Mouse (Mus musculus) heart, adult 2 months (tissue): ENCODE data around the gene Ptprn2. TPM values are rescaled to one million over a fixed set of nuclear protein-coding genes. Genes with fewer than 3 reads are reported as not detected.
"Not testable (repeated sequence)": the region's sequence is repeated elsewhere in the genome, so short reads cannot be mapped to it uniquely, and the experiment has no call there.

Source experiments
- DNase-seq, 2 experiments: peaks; one replicate each; pipeline ENCODE4 v3.0.0; 2021
- H3K27ac ChIP-seq: fragments of 200-600 bp; 2 replicates; pipeline ENCODE4 v1.8.1; 2022
- H3K27me3 ChIP-seq: fragments of 200-500 bp; 2 replicates; pipeline ENCODE4 v1.6.1; 2012; ENCODE audit warnings: mild to moderate bottlenecking, low read length, inconsistent platforms, mixed read lengths; ENCODE audit not compliant: control insufficient read depth, insufficient read depth
- H3K36me3 ChIP-seq: fragments of 200-500 bp; 2 replicates; pipeline ENCODE4 v1.6.1; 2012; ENCODE audit warnings: low read length, inconsistent platforms; ENCODE audit not compliant: control insufficient read depth, insufficient read depth
- H3K4me1 ChIP-seq: fragments of 200-500 bp; 2 replicates; pipeline ENCODE4 v1.6.1; 2011; ENCODE audit warnings: low read length; ENCODE audit not compliant: control insufficient read depth, insufficient read depth
- H3K4me3 ChIP-seq: fragments of 200-600 bp; 2 replicates; pipeline ENCODE4 v1.8.1; 2022
- H3K79me2 ChIP-seq: fragments of 200-500 bp; replicated peaks from 2 replicates; pipeline ENCODE4 v1.6.1; 2012; ENCODE audit warnings: mild to moderate bottlenecking, inconsistent platforms, low read length, moderate library complexity, mixed read lengths; ENCODE audit not compliant: control insufficient read depth, insufficient read depth
- H3K9ac ChIP-seq: fragments of 200-500 bp; 2 replicates; pipeline ENCODE4 v1.6.1; 2012; ENCODE audit warnings: low read depth, mild to moderate bottlenecking, control low read depth, inconsistent platforms, low read length, mixed read lengths
- CTCF ChIP-seq: fragments of 200-600 bp; IDR thresholded peaks from 2 replicates; pipeline ENCODE4 v1.8.1; 2022; ENCODE audit warnings: antibody characterized with exemption, mild to moderate bottlenecking, moderate library complexity
- EP300 ChIP-seq: fragments of 200-500 bp; IDR thresholded peaks from 2 replicates; pipeline ENCODE4 v1.6.1; 2011; ENCODE audit warnings: low read depth, low read length, control low read depth; ENCODE audit not compliant: insufficient read depth
- POLR2A ChIP-seq: fragments of 200-500 bp; IDR thresholded peaks from 2 replicates; pipeline ENCODE4 v1.6.1; 2011; ENCODE audit warnings: mild to moderate bottlenecking, low read depth, low read length, control low read depth; ENCODE audit not compliant: insufficient read depth
- WGBS: fragments of 180-500 bp; shearing (Covaris S2); methylation state at CpG from one replicate; pipeline ENCODE4 v1.1.7; 2018; 5-methylcytosine and 5-hydroxymethylcytosine counted together
- intact Hi-C: fragments of 180-260 bp; cut with DNase I; formaldehyde crosslinking; loops from one replicate; pipeline ENCODE4 v1.15.1; 2025
- polyA plus RNA-seq: library from polyadenylated mRNA; depleted of rRNA; stranded (reverse); fragments of >200 nt; gene quantifications from 2 replicates; pipeline ENCODE4 v1.2.3, GENCODE M21; 2012
- total RNA-seq, 2 experiments: library from RNA; stranded (reverse); gene quantifications; 2 replicates each; pipeline ENCODE4 v1.2.3; 2021

Gene Ptprn2
- total and polyA plus RNA-seq, 3 experiments: 0.21 to 0.23 TPM; not detected in 1

- Histone ChIP-seq H3K4me3 (no peak overlapping the region), H3K27me3 (no peaks in the 10 kb centered on the region), H3K27ac (no peak overlapping the region), H3K36me3 (no peaks in the 10 kb centered on the region), H3K4me1 (no peaks in the 10 kb centered on the region), H3K79me2 (no peaks in the 10 kb centered on the region), H3K9ac (no peak overlapping the region)
- DNase-seq: no peak
- intact Hi-C loops: no loop called here
- no peak for TF ChIP-seq CTCF
- TF ChIP-seq EP300: no peak
- no peak for TF ChIP-seq POLR2A
- 72% methylated on average over 5 of the region's 5 CpGs for WGBS
Measured at GRCm38 (mm10) chr12:116574102-116574501, 88.6 kb downstream of the Ptprn2 start.

- no peaks in the 10 kb centered on the region for H3K79me2 ChIP-seq
- DNase-seq: no peak
- H3K27ac ChIP-seq: no peak overlapping the region
- 61% methylated on average over 5 of the region's 5 CpGs for WGBS
- no peak for TF ChIP-seq EP300
- TF ChIP-seq CTCF: no peak
- TF ChIP-seq POLR2A: no peak
- H3K9ac ChIP-seq: no peak overlapping the region
- no peaks in the 10 kb centered on the region for H3K27me3 ChIP-seq
- no peaks in the 10 kb centered on the region for H3K4me1 ChIP-seq
- H3K4me3 ChIP-seq: no peak overlapping the region
- intact Hi-C loops: no loop called here
- H3K36me3 ChIP-seq: no peaks in the 10 kb centered on the region
Measured at GRCm38 (mm10) chr12:116574720-116575119, 89.2 kb downstream of the Ptprn2 start.

- H3K9ac ChIP-seq, H3K4me3 ChIP-seq, intact Hi-C loops, H3K36me3 ChIP-seq, H3K4me1 ChIP-seq, H3K27me3 ChIP-seq, DNase-seq, H3K79me2 ChIP-seq, H3K27ac ChIP-seq: not testable (repeated sequence)
- WGBS: 26% methylated on average over 1 of the region's 1 CpGs
Measured at GRCm38 (mm10) chr12:116577917-116578316, 92.4 kb downstream of the Ptprn2 start.

- 74% methylated on average over 8 of the region's 8 CpGs for WGBS
- DNase-seq: no peak
- intact Hi-C loops: no loop called here
- Histone ChIP-seq H3K4me3 (no peak overlapping the region), H3K4me1 (no peaks in the 10 kb centered on the region), H3K27ac (no peak overlapping the region), H3K9ac (no peak overlapping the region), H3K27me3 (no peaks in the 10 kb centered on the region), H3K36me3 (no peaks in the 10 kb centered on the region), H3K79me2 (no peaks in the 10 kb centered on the region)
- TF ChIP-seq CTCF: no peak
- TF ChIP-seq EP300: no peak
- TF ChIP-seq POLR2A: no peak
Measured at GRCm38 (mm10) chr12:116580827-116581544, 95.5 kb downstream of the Ptprn2 start.

DNA sequence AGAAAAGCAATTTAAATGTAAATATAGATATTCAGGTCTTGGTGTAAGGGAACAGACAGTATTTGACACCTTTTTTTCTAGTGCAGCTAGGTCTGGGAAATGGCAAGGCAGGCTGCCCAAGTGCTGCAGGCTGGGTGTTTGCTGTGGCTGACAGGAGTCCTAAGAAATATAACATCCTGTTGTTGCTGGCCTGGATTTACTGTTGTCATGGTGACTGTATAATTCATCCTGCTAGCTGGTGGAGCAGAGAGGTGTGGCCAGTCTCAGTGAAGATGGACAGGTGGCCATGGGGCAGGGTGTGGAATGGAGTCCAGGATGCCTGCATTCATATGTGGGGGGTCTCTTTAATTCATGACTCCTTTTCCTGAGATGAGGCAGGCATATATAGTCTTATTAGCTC is 96.3 kb downstream of the Ptprn2 start:
- no peaks in the 10 kb centered on the region for H3K4me1 ChIP-seq
- H3K27me3 ChIP-seq: no peaks in the 10 kb centered on the region
- intact Hi-C loops: no loop called here
- H3K79me2 ChIP-seq: no peaks in the 10 kb centered on the region
- TF ChIP-seq POLR2A (no peak), EP300 (no peak), CTCF (no peak)
- no peaks in the 10 kb centered on the region for H3K36me3 ChIP-seq
- DNase-seq: no peak
- no peak overlapping the region for H3K9ac ChIP-seq
- no peak overlapping the region for H3K27ac ChIP-seq
- no peak overlapping the region for H3K4me3 ChIP-seq

DNA sequence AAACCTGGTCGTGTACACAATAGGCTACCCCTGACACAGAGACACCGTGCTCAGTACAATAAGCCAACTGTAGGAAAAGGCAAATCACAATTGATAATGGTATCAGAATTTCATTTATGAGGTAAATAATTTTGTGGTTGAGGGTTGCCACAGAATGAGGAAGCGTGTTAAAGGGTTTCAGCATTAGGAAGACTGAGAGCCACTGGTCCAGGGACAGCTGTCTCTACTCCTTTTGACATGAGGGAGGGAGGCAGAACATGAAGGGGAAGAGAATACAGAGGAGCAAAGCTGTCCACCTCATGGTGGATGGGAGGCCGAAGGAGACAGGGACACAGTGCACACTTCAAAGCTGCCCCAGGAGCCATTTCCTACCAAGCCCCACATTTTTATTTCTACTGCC is 97.3 kb downstream of the Ptprn2 start:
- H3K9ac ChIP-seq: no peak overlapping the region
- H3K27ac ChIP-seq: no peak overlapping the region
- no peak overlapping the region for H3K4me3 ChIP-seq
- WGBS: 68% methylated on average over 4 of the region's 4 CpGs
- DNase-seq: no peak
- TF ChIP-seq POLR2A: no peak
- no peak for TF ChIP-seq CTCF
- TF ChIP-seq EP300: no peak
- intact Hi-C loops: no loop called here
- peaks cover 2% of the 10 kb centered on the region for H3K4me1 ChIP-seq
- H3K79me2 ChIP-seq: no peaks in the 10 kb centered on the region
- no peaks in the 10 kb centered on the region for H3K36me3 ChIP-seq
- no peaks in the 10 kb centered on the region for H3K27me3 ChIP-seq
